Mouse (Mus musculus): ENCODE measurements around the gene Rps28.

The Rps28 gene

GRCm38 (mm10) chr17:33771617-33772016, 52.7 kb downstream of the Rps28 start:
- no peak for DNase-seq

Measured in thymus, postnatal 4 days (tissue).